Comparison of ENCODE assay signal across 9 mouse cellular contexts in genomic region chr2:35349184-35349583, GRCm38 (mm10). TPM values are rescaled to one million over a fixed set of nuclear protein-coding genes. Genes with fewer than 3 reads are reported as not detected.
DNase-seq lines count a peak whose midpoint lies in the region; ATAC-seq and TF ChIP-seq lines count a peak whose summit lies in the region.
"Had no signal": no experiment of that assay in that cellular context is flagged by ENCODE, and none has a peak within 500 bp of the region (broad histone marks: within the 10 kb centered on the region; RNA-seq: fewer than 3 reads in every experiment).

No protein-coding gene starts in this region.

- no peak for TF ChIP-seq POLR2A in MEL (IDR thresholded peaks at IDR 0.05; ENCODE audit: control insufficient read depth in 1 of 2, insufficient read depth in 1 of 2, low read depth in 1 of 2, low read length in 2 of 2, poor library complexity in 1 of 2)

- no peaks in the 10 kb centered on the region for H3K36me3 ChIP-seq in intestine, embryonic 15.5 days
- H3K36me3 ChIP-seq in intestine, embryonic 16.5 days (ENCODE audit: control insufficient read depth, insufficient read depth, low read length), result no peaks in the 10 kb centered on the region
- peaks cover 0 to 2% of the 10 kb centered on the region in 2 experiments; a peak in 1 of 4 replicates for H3K36me3 ChIP-seq in MEL (ENCODE audit: control insufficient read depth in 1 of 2, insufficient read depth in 2 of 2, low read length in 2 of 2)
- no peaks in the 10 kb centered on the region for H3K36me3 ChIP-seq in embryonic facial prominence, embryonic 14.5 days (ENCODE audit: control insufficient read depth, insufficient read depth, low read length)
- H3K36me3 ChIP-seq: embryonic facial prominence, embryonic 15.5 days had no signal

- no peaks in the 10 kb centered on the region for H3K9me3 ChIP-seq in intestine, embryonic 15.5 days
- no peaks in the 10 kb centered on the region for H3K9me3 ChIP-seq in intestine, embryonic 16.5 days (ENCODE audit: control insufficient read depth, low read length)
- no peaks in the 10 kb centered on the region for H3K9me3 ChIP-seq in MEL (replicated peaks; ENCODE audit: insufficient read depth, low read length)
- no peaks in the 10 kb centered on the region for H3K9me3 ChIP-seq in embryonic facial prominence, embryonic 14.5 days (ENCODE audit: control insufficient read depth, low read length)
- H3K9me3 ChIP-seq: embryonic facial prominence, embryonic 15.5 days had no signal

- H3K4me2 ChIP-seq in intestine, embryonic 15.5 days (replicated peaks), result no peak overlapping the region
- no peak overlapping the region for H3K4me2 ChIP-seq in intestine, embryonic 16.5 days (ENCODE audit: low read depth, low read length)
- H3K4me2 ChIP-seq in embryonic facial prominence, embryonic 14.5 days (ENCODE audit: low read depth, low read length), result no peak overlapping the region
- H3K4me2 ChIP-seq: embryonic facial prominence, embryonic 15.5 days had no signal

- TF ChIP-seq RAD21 in MEL (IDR thresholded peaks at IDR 0.05; ENCODE audit: low read depth, low read length), result peak; percentile 81

- 0 out of 2 replicates have a peak, but pooled peaks cover 3% of the 10 kb centered on the region for H3K4me1 ChIP-seq in intestine, embryonic 15.5 days (replicated peaks)
- H3K4me1 ChIP-seq in intestine, embryonic 16.5 days (ENCODE audit: control insufficient read depth, insufficient read depth, low read length), result no peaks in the 10 kb centered on the region
- peaks cover 5 to 24% of the 10 kb centered on the region in 2 experiments; a peak in 2 of 4 replicates for H3K4me1 ChIP-seq in MEL (ENCODE audit: control insufficient read depth in 1 of 2, insufficient read depth in 2 of 2, low read length in 2 of 2)
- H3K4me1 ChIP-seq in embryonic facial prominence, embryonic 14.5 days (ENCODE audit: control insufficient read depth, insufficient read depth, low read length), result no peaks in the 10 kb centered on the region
- H3K4me1 ChIP-seq: embryonic facial prominence, embryonic 15.5 days had no signal

- no peaks in the 10 kb centered on the region for H3K79me2 ChIP-seq in MEL (ENCODE audit: control insufficient read depth, insufficient read depth, low read length, poor library complexity)

- no peak overlapping the region for H3K27ac ChIP-seq in intestine, embryonic 15.5 days
- H3K27ac ChIP-seq in intestine, embryonic 16.5 days (ENCODE audit: low read length), result no peak overlapping the region
- no peak overlapping the region for H3K27ac ChIP-seq in MEL (ENCODE audit: control insufficient read depth, low read depth, low read length)
- no peak overlapping the region for H3K27ac ChIP-seq in embryonic facial prominence, embryonic 14.5 days (replicated peaks; ENCODE audit: low read depth, low read length)
- H3K27ac ChIP-seq: embryonic facial prominence, embryonic 15.5 days had no signal

- no peak overlapping the region for H3K9ac ChIP-seq in intestine, embryonic 15.5 days
- no peak overlapping the region for H3K9ac ChIP-seq in intestine, embryonic 16.5 days (ENCODE audit: low read depth, low read length)
- peak overlapping the region; percentile 20; the same call in 1 of the 2 replicates for H3K9ac ChIP-seq in MEL (ENCODE audit: control insufficient read depth, low read depth, low read length, poor library complexity, severe bottlenecking)
- H3K9ac ChIP-seq in embryonic facial prominence, embryonic 14.5 days (ENCODE audit: low read depth, low read length), result no peak overlapping the region
- H3K9ac ChIP-seq: embryonic facial prominence, embryonic 15.5 days had no signal

- TF ChIP-seq CTCF in MEL (IDR thresholded peaks at IDR 0.05 in 2 of 3, conservative IDR thresholded peaks at IDR 0.05 in 1 of 3; ENCODE audit: control insufficient read depth in 1 of 3, insufficient read depth in 1 of 3, low read depth in 2 of 3, low read length in 3 of 3, poor library complexity in 1 of 3, severe bottlenecking in 1 of 3), result peak in 2 of 3 experiments; percentile 47 to 98; a peak in 4 of 6 replicates

- no peak for TF ChIP-seq EP300 in MEL (IDR thresholded peaks at IDR 0.05; ENCODE audit: low read depth in 1 of 2, low read length in 2 of 2)

- WGBS in intestine, embryonic 15.5 days, result 51% methylated on average over 5 of the region's 5 CpGs
- 48% methylated on average over 5 of the region's 5 CpGs for WGBS in intestine, embryonic 16.5 days
- WGBS in embryonic facial prominence, embryonic 14.5 days, result 51% methylated on average over 5 of the region's 5 CpGs

- no peak overlapping the region for H3K4me3 ChIP-seq in intestine, embryonic 15.5 days (replicated peaks)
- no peak overlapping the region for H3K4me3 ChIP-seq in intestine, embryonic 16.5 days (ENCODE audit: low read length)
- H3K4me3 ChIP-seq in MEL (ENCODE audit: control insufficient read depth in 1 of 2, insufficient read depth in 1 of 2, low read depth in 2 of 2, low read length in 2 of 2), result peak overlapping the region; percentile 10 to 48; a peak in 2 of 4 replicates
- no peak overlapping the region for H3K4me3 ChIP-seq in embryonic facial prominence, embryonic 14.5 days (ENCODE audit: low read depth, low read length)
- H3K4me3 ChIP-seq: embryonic facial prominence, embryonic 15.5 days had no signal

- DNase-seq in MEL (ENCODE audit: low read depth, low spot score), result peak; percentile 79
- DNase-seq in embryonic facial prominence, embryonic 14.5 days (ENCODE audit: low spot score), result peak; percentile 79
- no peak for DNase-seq in urinary bladder, adult 18-20 months (ENCODE audit: low spot score in 2 of 2)
- no peak for DNase-seq in adrenal gland, postnatal 36 days
- no peak for DNase-seq in thymus, postnatal 14 days

- peak; percentile 59; the same call in 1 of the 2 replicates for ATAC-seq in intestine, embryonic 15.5 days
- ATAC-seq in intestine, embryonic 16.5 days, result no peak
- no peak for ATAC-seq in embryonic facial prominence, embryonic 14.5 days (ENCODE audit: low read depth)
- peak; percentile 85 for ATAC-seq in megakaryocyte-erythroid progenitor cell, adult 5-6 weeks (replicated peaks; ENCODE audit: low FRiP score, low TSS enrichment, poor library complexity, severe bottlenecking)

- H3K27me3 ChIP-seq in intestine, embryonic 15.5 days (replicated peaks), result no peaks in the 10 kb centered on the region
- H3K27me3 ChIP-seq in intestine, embryonic 16.5 days (replicated peaks; ENCODE audit: control insufficient read depth, insufficient read depth, low read length), result no peaks in the 10 kb centered on the region
- peaks cover 5 to 6% of the 10 kb centered on the region in 2 experiments; a peak in 3 of 4 replicates for H3K27me3 ChIP-seq in MEL (ENCODE audit: control insufficient read depth in 1 of 2, insufficient read depth in 2 of 2, low read length in 2 of 2)
- no peaks in the 10 kb centered on the region for H3K27me3 ChIP-seq in embryonic facial prominence, embryonic 14.5 days (replicated peaks; ENCODE audit: control insufficient read depth, insufficient read depth, low read length)
- H3K27me3 ChIP-seq: embryonic facial prominence, embryonic 15.5 days had no signal

TF ChIP-seq in MEL, 35 proteins besides CTCF, POLR2A, EP300 and RAD21 (continues in another document):
- TF ChIP-seq ZC3H11A (IDR thresholded peaks at IDR 0.05; ENCODE audit: low read depth, low read length), result peak; percentile 88
- TF ChIP-seq TBP (IDR thresholded peaks at IDR 0.05; ENCODE audit: low read depth, low read length), result no peak
- no peak for TF ChIP-seq MAFK (IDR thresholded peaks at IDR 0.05; ENCODE audit: borderline replicate concordance, low read depth, low read length)
- TF ChIP-seq GATA1 (IDR thresholded peaks at IDR 0.05; ENCODE audit: low read depth, low read length), result peak; percentile 28; the same call in 1 of the 2 replicates
- no peak for TF ChIP-seq E2F4 (IDR thresholded peaks at IDR 0.05; ENCODE audit: borderline replicate concordance, low read depth, low read length)
- no peak for TF ChIP-seq GABPA (IDR thresholded peaks at IDR 0.05; ENCODE audit: low read depth, low read length)
- no peak for TF ChIP-seq JUND (IDR thresholded peaks at IDR 0.05; ENCODE audit: low read depth, low read length)
- TF ChIP-seq TCF12 (IDR thresholded peaks at IDR 0.05; ENCODE audit: low read depth, low read length), result no peak

RNA-seq across cellular contexts. Expression of gene Stom, which starts 12.4 kb away (rescaled TPM):
- polyA plus RNA-seq in intestine, embryonic 15.5 days (2015; fragmentation: Nextera tagmentation; extraction: Ambion mirVana), result 62.7 and 70.0 TPM in 2 replicates
- polyA plus RNA-seq in intestine, embryonic 16.5 days (2015; fragmentation: Nextera tagmentation; extraction: Ambion mirVana), result 64.7 and 66.0 TPM in 2 replicates
- 27.2 and 49.4 TPM in 2 replicates for total RNA-seq in MEL (2012; rRNA removed)
- polyA plus RNA-seq in MEL (2012; ENCODE audit: insufficient read depth in 1 of 2, insufficient read length in 2 of 2, low read depth in 1 of 2, low replicate concordance in 2 of 2, missing spikeins in 1 of 2), result 10 to 100 TPM in 1 of 2 experiments, not detected in 1; 28.0 TPM
- 30.2 and 33.2 TPM in 2 replicates for polyA plus RNA-seq in embryonic facial prominence, embryonic 14.5 days (2014; fragmentation: Nextera tagmentation; extraction: Ambion mirVana)
- total RNA-seq in megakaryocyte-erythroid progenitor cell, adult 5-6 weeks (2014; fragmentation: Nextera tagmentation), result 142 and 145 TPM in 2 replicates
- 155 and 216 TPM in 2 replicates for total RNA-seq in megakaryocyte-erythroid progenitor cell, adult 5-6 weeks (2017)
- total RNA-seq in adrenal gland, postnatal 36 days (2021), result 10 to 100 TPM; 38.9 to 53.7 TPM

RNA-seq across cellular contexts. Expression of gene 4930568D16Rik, which starts 18.3 kb away (rescaled TPM):
- not detected in 2 replicates for polyA plus RNA-seq in intestine, embryonic 15.5 days (2015; fragmentation: Nextera tagmentation; extraction: Ambion mirVana)
- polyA plus RNA-seq in intestine, embryonic 16.5 days (2015; fragmentation: Nextera tagmentation; extraction: Ambion mirVana), result not detected in 2 replicates
- total RNA-seq in MEL (2012; rRNA removed), result not detected in 2 replicates
- not detected for polyA plus RNA-seq in MEL (2012; ENCODE audit: insufficient read depth in 1 of 2, insufficient read length in 2 of 2, low read depth in 1 of 2, low replicate concordance in 2 of 2, missing spikeins in 1 of 2)
- polyA plus RNA-seq in embryonic facial prominence, embryonic 14.5 days (2014; fragmentation: Nextera tagmentation; extraction: Ambion mirVana), result not detected in 2 replicates
- not detected in 2 replicates for total RNA-seq in megakaryocyte-erythroid progenitor cell, adult 5-6 weeks (2014; fragmentation: Nextera tagmentation)
- not detected in 2 replicates for total RNA-seq in megakaryocyte-erythroid progenitor cell, adult 5-6 weeks (2017)
- total RNA-seq in adrenal gland, postnatal 36 days (2021), result not detected
- polyA plus RNA-seq: embryonic facial prominence, embryonic 15.5 days had no signal

RNA-seq across cellular contexts. Expression of gene 4930402F06Rik, which starts 47.8 kb away (rescaled TPM):
- polyA plus RNA-seq in intestine, embryonic 15.5 days (2015; fragmentation: Nextera tagmentation; extraction: Ambion mirVana), result not detected in 2 replicates
- not detected in 2 replicates for polyA plus RNA-seq in intestine, embryonic 16.5 days (2015; fragmentation: Nextera tagmentation; extraction: Ambion mirVana)
- not detected in 2 replicates for total RNA-seq in MEL (2012; rRNA removed)
- polyA plus RNA-seq in MEL (2012; ENCODE audit: insufficient read depth in 1 of 2, insufficient read length in 2 of 2, low read depth in 1 of 2, low replicate concordance in 2 of 2, missing spikeins in 1 of 2), result not detected
- polyA plus RNA-seq in embryonic facial prominence, embryonic 14.5 days (2014; fragmentation: Nextera tagmentation; extraction: Ambion mirVana), result not detected in 2 replicates
- not detected in 2 replicates for total RNA-seq in megakaryocyte-erythroid progenitor cell, adult 5-6 weeks (2014; fragmentation: Nextera tagmentation)
- total RNA-seq in megakaryocyte-erythroid progenitor cell, adult 5-6 weeks (2017), result not detected in 2 replicates
- total RNA-seq in adrenal gland, postnatal 36 days (2021), result not detected
- polyA plus RNA-seq: embryonic facial prominence, embryonic 15.5 days had no signal

Comparison
In these comparisons a context has a peak if more than half of its experiments do, and no peak if none do; other contexts are left out.
1. ATAC-seq: peak in intestine, embryonic 15.5 days (single experiment) and megakaryocyte-erythroid progenitor cell, adult 5-6 weeks (single experiment); none in intestine, embryonic 16.5 days (single experiment) and embryonic facial prominence, embryonic 14.5 days (single experiment).
2. H3K4me3 ChIP-seq: peak in MEL (2 of 2); none in intestine, embryonic 15.5 days (single experiment), intestine, embryonic 16.5 days (single experiment) and embryonic facial prominence, embryonic 14.5 days (single experiment).
3. DNase-seq: peak in MEL (single experiment) and embryonic facial prominence, embryonic 14.5 days (single experiment); none in urinary bladder, adult 18-20 months (0 of 2), adrenal gland, postnatal 36 days (0 of 2) and thymus, postnatal 14 days (single experiment).